8 mouse cellular contexts compared by ENCODE assay signal in the genomic region with DNA sequence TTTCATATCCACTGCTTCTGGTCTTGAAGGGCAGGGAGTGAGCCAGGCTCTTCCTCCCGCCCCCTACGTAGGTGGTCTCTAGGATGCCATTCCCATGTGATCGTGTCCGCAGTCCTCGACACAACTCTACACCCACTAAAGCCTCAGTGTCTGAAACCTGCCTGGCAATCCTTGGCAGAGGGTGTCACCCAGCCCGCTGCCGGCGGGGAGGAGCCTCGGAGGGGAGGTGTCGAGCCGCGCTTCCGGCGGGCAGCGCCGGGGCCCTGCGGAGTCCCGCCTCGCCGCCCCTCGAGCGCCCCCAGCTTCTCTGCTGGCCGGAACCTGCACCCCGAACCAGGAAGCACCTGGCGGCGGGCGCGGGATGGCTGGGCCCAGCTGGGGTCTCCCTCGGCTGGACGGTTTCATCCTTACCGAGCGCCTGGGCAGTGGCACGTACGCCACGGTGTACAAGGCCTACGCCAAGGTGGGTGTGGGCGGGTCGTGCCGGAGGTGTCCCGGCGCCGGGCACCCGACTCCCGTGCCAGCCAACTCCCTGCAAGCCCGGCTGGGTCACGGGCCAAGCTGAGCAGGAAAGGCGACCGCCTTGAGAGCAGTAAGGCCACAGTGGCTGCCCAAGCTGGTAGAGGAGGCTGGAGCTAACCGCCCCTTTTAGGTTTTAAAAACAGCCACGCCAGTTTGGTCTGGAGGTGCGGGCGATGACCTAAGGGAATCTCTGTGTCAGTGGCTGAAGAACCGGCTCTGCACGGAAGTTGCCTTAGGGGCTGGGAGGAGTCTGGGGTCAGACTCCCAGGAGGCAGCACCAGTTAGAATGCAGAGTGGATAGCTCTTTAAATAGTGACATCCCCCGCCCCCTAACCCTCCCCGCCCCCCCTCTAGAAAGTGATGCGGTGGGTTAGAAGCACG. TPM values are rescaled to one million over a fixed set of nuclear protein-coding genes. Genes with fewer than 3 reads are reported as not detected.
DNase-seq lines count a peak whose midpoint lies in the region; ATAC-seq and TF ChIP-seq lines count a peak whose summit lies in the region.

A gene (plus strand): TSS at position 229 of the 903 bp plus-strand sequence.

- H3K9me3 ChIP-seq in hindbrain, embryonic 16.5 days (ENCODE audit: control insufficient read depth, low read length), result no peaks in the 10 kb centered on the region
- no peaks in the 10 kb centered on the region for H3K9me3 ChIP-seq in megakaryocyte, embryonic 14.5 days

- peak within 1 kb of the TSS; percentile 78 for H3K4me2 ChIP-seq in hindbrain, embryonic 16.5 days (ENCODE audit: low read length)

- H3K4me3 ChIP-seq in gastrocnemius, adult 2 months, result peak within 1 kb of the TSS; percentile 81
- H3K4me3 ChIP-seq in hindbrain, embryonic 16.5 days (ENCODE audit: low read length), result peak within 1 kb of the TSS; percentile 67
- H3K4me3 ChIP-seq in megakaryocyte, embryonic 14.5 days (replicated peaks), result peak within 1 kb of the TSS; percentile 98

- DNase-seq in ZHBTc4 (ENCODE audit: low read depth, low spot score), result peak; percentile 92
- peak; percentile 46 to 68 for DNase-seq in cerebellum, postnatal 4 days (ENCODE audit: low spot score in 2 of 2)
- peak; percentile 90 for DNase-seq in gastrocnemius, adult 2 months
- DNase-seq in left cerebral cortex, adult 8-10 months (ENCODE audit: low spot score in 2 of 2), result peak; percentile 63 to 73
- peak; percentile 67 to 77 for DNase-seq in right cerebral cortex, adult 2 months (ENCODE audit: low spot score in 2 of 2)
- DNase-seq in urinary bladder, postnatal 10 days (ENCODE audit: low spot score), result peak; percentile 31

- ATAC-seq in hindbrain, embryonic 16.5 days, result peak; percentile 87

- H3K4me1 ChIP-seq in hindbrain, embryonic 16.5 days (ENCODE audit: control insufficient read depth, insufficient read depth, low read depth, low read length), result peaks cover 13% of the 10 kb centered on the region
- peaks cover 89% of the 10 kb centered on the region for H3K4me1 ChIP-seq in megakaryocyte, embryonic 14.5 days

- TF ChIP-seq CTCF in gastrocnemius, adult 2 months (IDR thresholded peaks at IDR 0.05), result peak; percentile 51

- H3K36me3 ChIP-seq in hindbrain, embryonic 16.5 days (ENCODE audit: control insufficient read depth, insufficient read depth, low read length), result peaks cover 24% of the 10 kb centered on the region
- peaks cover 83% of the 10 kb centered on the region for H3K36me3 ChIP-seq in megakaryocyte, embryonic 14.5 days (replicated peaks; ENCODE audit: low read length)

- H3K9ac ChIP-seq in hindbrain, embryonic 16.5 days (ENCODE audit: low read depth, low read length), result peak within 1 kb of the TSS; percentile 80

- WGBS in hindbrain, embryonic 16.5 days, result under 1% methylated on average over 58 of the region's 58 CpGs

- intact Hi-C loops in gastrocnemius, adult 2 months (cut with DNase I), result loop anchor here (2.0 kb wide), 1 partner anchor 43 kb away; no protein-coding TSS in a partner anchor

- peak within 1 kb of the TSS; percentile 90 for H3K27ac ChIP-seq in gastrocnemius, adult 2 months
- H3K27ac ChIP-seq in hindbrain, embryonic 16.5 days (ENCODE audit: low read depth, low read length), result peak within 1 kb of the TSS; percentile 76

- no peaks in the 10 kb centered on the region for H3K27me3 ChIP-seq in hindbrain, embryonic 16.5 days (replicated peaks; ENCODE audit: control insufficient read depth, insufficient read depth, low read length)
- H3K27me3 ChIP-seq in megakaryocyte, embryonic 14.5 days (replicated peaks), result no peaks in the 10 kb centered on the region

RNA-seq across cellular contexts. Expression of the gene that starts here (rescaled TPM):
- total RNA-seq in gastrocnemius, adult 2 months (2021), result 1 to 10 TPM; 4.4 to 6.6 TPM
- 32.0 and 33.9 TPM in 2 replicates for polyA plus RNA-seq in hindbrain, embryonic 16.5 days (2015; fragmentation: Nextera tagmentation; extraction: Ambion mirVana)
- total RNA-seq in left cerebral cortex, adult 8-10 months (2022), result 10 to 100 TPM; 31.8 to 38.2 (median 34.4) TPM
- 3.3 and 4.7 TPM in 2 replicates for polyA plus RNA-seq in megakaryocyte, embryonic 14.5 days (2012; ENCODE audit: insufficient read depth, low replicate concordance)

Comparison
In these comparisons a context has a peak if more than half of its experiments do, and no peak if none do; other contexts are left out.
1. Peak in every context shown above with its lines: DNase-seq, ATAC-seq, H3K4me3 ChIP-seq and H3K27ac ChIP-seq.
2. RNA of the gene that starts here (total RNA-seq): 31.8 to 38.2 TPM in left cerebral cortex, adult 8-10 months; 4.4 to 6.6 TPM in gastrocnemius, adult 2 months; every median in the first group is over 4 times any median in the second.
3. DNase-seq: peak in every context shown above with its lines; median percentile 92 in ZHBTc4; 90 in gastrocnemius, adult 2 months; 72 in right cerebral cortex, adult 2 months; 68 in left cerebral cortex, adult 8-10 months; 57 in cerebellum, postnatal 4 days; 31 in urinary bladder, postnatal 10 days.